Comparison of ENCODE assay signal across 8 mouse cellular contexts in genomic region chr8:94801293-94802095, GRCm38 (mm10). TPM values are rescaled to one million over a fixed set of nuclear protein-coding genes. Genes with fewer than 3 reads are reported as not detected.
DNase-seq lines count a peak whose midpoint lies in the region; ATAC-seq and TF ChIP-seq lines count a peak whose summit lies in the region.

No protein-coding gene starts in this region.

- no peak for TF ChIP-seq CTCF in bone marrow macrophage, adult 2 months (IDR thresholded peaks at IDR 0.05; ENCODE audit: low read depth, low read length)

- DNase-seq in kidney, adult 18-20 months = peak; percentile 71
- DNase-seq in kidney, postnatal 10 days = peak; percentile 80
- DNase-seq in MN1 (ENCODE audit: low spot score) = no peak
- no peak for DNase-seq in spleen, postnatal 10 days (ENCODE audit: low spot score in 2 of 2)

- H3K27me3 ChIP-seq in kidney, embryonic 14.5 days (ENCODE audit: control insufficient read depth, insufficient read depth, low read length) = no peaks in the 10 kb centered on the region

- no peak overlapping the region for H3K27ac ChIP-seq in kidney, embryonic 14.5 days (ENCODE audit: low read depth, low read length)
- no peak overlapping the region for H3K27ac ChIP-seq in bone marrow macrophage, adult 2 months (ENCODE audit: insufficient read depth, low read depth, low read length)

- no peaks in the 10 kb centered on the region for H3K9me3 ChIP-seq in kidney, embryonic 14.5 days (ENCODE audit: control insufficient read depth, low read length)

- ATAC-seq in kidney, embryonic 14.5 days (ENCODE audit: low FRiP score, low TSS enrichment) = no peak
- 0 out of 2 replicates have a peak, but pooled peaks have one; percentile 11 for ATAC-seq in common myeloid progenitor, adult 5-6 weeks (replicated peaks; ENCODE audit: low read depth, poor library complexity, severe bottlenecking)
- peak; percentile 16; the same call in 1 of the 2 replicates for ATAC-seq in megakaryocyte progenitor cell, adult 5-6 weeks (replicated peaks; ENCODE audit: poor library complexity)

- no peak overlapping the region for H3K4me2 ChIP-seq in kidney, embryonic 14.5 days (replicated peaks; ENCODE audit: low read depth, low read length)

- WGBS in kidney, embryonic 14.5 days = 37% methylated on average over 14 of the region's 14 CpGs

- H3K4me3 ChIP-seq in kidney, embryonic 14.5 days (ENCODE audit: low read length) = no peak overlapping the region
- peak overlapping the region; percentile 9; the same call in 1 of the 2 replicates for H3K4me3 ChIP-seq in bone marrow macrophage, adult 2 months (ENCODE audit: insufficient read depth, low read length)

- no peak for TF ChIP-seq POLR2A in bone marrow macrophage, adult 2 months (IDR thresholded peaks at IDR 0.05; ENCODE audit: borderline replicate concordance, low read depth, low read length)

- no peak overlapping the region for H3K9ac ChIP-seq in kidney, embryonic 14.5 days (ENCODE audit: low read depth, low read length)

- H3K36me3 ChIP-seq in kidney, embryonic 14.5 days (ENCODE audit: control insufficient read depth, insufficient read depth, low read length) = no peaks in the 10 kb centered on the region

- no peaks in the 10 kb centered on the region for H3K4me1 ChIP-seq in kidney, embryonic 14.5 days (ENCODE audit: control insufficient read depth, insufficient read depth, low read length)
- H3K4me1 ChIP-seq in bone marrow macrophage, adult 2 months (ENCODE audit: control insufficient read depth, insufficient read depth, low read length) = peaks cover 13% of the 10 kb centered on the region

RNA-seq across cellular contexts. Expression of gene Ccl17, which starts 8.8 kb away (rescaled TPM):
- polyA plus RNA-seq in kidney, embryonic 14.5 days (2014; fragmentation: Nextera tagmentation; extraction: Ambion mirVana) = not detected in 2 replicates
- not detected in 2 replicates for polyA plus RNA-seq in bone marrow macrophage, adult 2 months (2012; ENCODE audit: insufficient read depth, insufficient read length, missing spikeins)
- 1.1 and 4.9 TPM in 2 replicates for total RNA-seq in common myeloid progenitor, adult 5-6 weeks (2017)
- 0.34 and 1.5 TPM in 2 replicates for total RNA-seq in megakaryocyte progenitor cell, adult 5-6 weeks (2015)
- total RNA-seq in megakaryocyte progenitor cell, adult 5-6 weeks (2017) = not detected in 2 replicates

RNA-seq across cellular contexts. Expression of gene Cx3cl1, which starts 29.7 kb away (rescaled TPM):
- polyA plus RNA-seq in kidney, embryonic 14.5 days (2014; fragmentation: Nextera tagmentation; extraction: Ambion mirVana) = 4.2 and 7.4 TPM in 2 replicates
- polyA plus RNA-seq in bone marrow macrophage, adult 2 months (2012; ENCODE audit: insufficient read depth, insufficient read length, missing spikeins) = 0.56 and 0.76 TPM in 2 replicates
- not detected in 2 replicates for total RNA-seq in common myeloid progenitor, adult 5-6 weeks (2017)
- total RNA-seq in megakaryocyte progenitor cell, adult 5-6 weeks (2015) = 0.57 TPM in 1 of 2 replicates, not detected in the other
- not detected in 2 replicates for total RNA-seq in megakaryocyte progenitor cell, adult 5-6 weeks (2017)

RNA-seq across cellular contexts. Expression of gene Coq9, which starts 36.6 kb away (rescaled TPM):
- 59.8 and 71.9 TPM in 2 replicates for polyA plus RNA-seq in kidney, embryonic 14.5 days (2014; fragmentation: Nextera tagmentation; extraction: Ambion mirVana)
- polyA plus RNA-seq in bone marrow macrophage, adult 2 months (2012; ENCODE audit: insufficient read depth, insufficient read length, missing spikeins) = 33.1 and 34.1 TPM in 2 replicates
- total RNA-seq in common myeloid progenitor, adult 5-6 weeks (2017) = 16.8 and 30.8 TPM in 2 replicates
- 30.4 and 36.1 TPM in 2 replicates for total RNA-seq in megakaryocyte progenitor cell, adult 5-6 weeks (2015)
- 54.2 and 57.8 TPM in 2 replicates for total RNA-seq in megakaryocyte progenitor cell, adult 5-6 weeks (2017)

RNA-seq across cellular contexts. Expression of gene Ciapin1, which starts 36.7 kb away (rescaled TPM):
- 101 and 102 TPM in 2 replicates for polyA plus RNA-seq in kidney, embryonic 14.5 days (2014; fragmentation: Nextera tagmentation; extraction: Ambion mirVana)
- polyA plus RNA-seq in bone marrow macrophage, adult 2 months (2012; ENCODE audit: insufficient read depth, insufficient read length, missing spikeins) = 12.9 and 19.7 TPM in 2 replicates
- total RNA-seq in common myeloid progenitor, adult 5-6 weeks (2017) = 32.4 and 34.1 TPM in 2 replicates
- total RNA-seq in megakaryocyte progenitor cell, adult 5-6 weeks (2015) = 29.3 and 34.5 TPM in 2 replicates
- total RNA-seq in megakaryocyte progenitor cell, adult 5-6 weeks (2017) = 49.1 and 58.0 TPM in 2 replicates

RNA-seq across cellular contexts. Expression of gene Polr2c, which starts 55.8 kb away (rescaled TPM):
- 183 and 185 TPM in 2 replicates for polyA plus RNA-seq in kidney, embryonic 14.5 days (2014; fragmentation: Nextera tagmentation; extraction: Ambion mirVana)
- 41.7 and 44.9 TPM in 2 replicates for polyA plus RNA-seq in bone marrow macrophage, adult 2 months (2012; ENCODE audit: insufficient read depth, insufficient read length, missing spikeins)
- total RNA-seq in common myeloid progenitor, adult 5-6 weeks (2017) = 51.3 and 54.3 TPM in 2 replicates
- total RNA-seq in megakaryocyte progenitor cell, adult 5-6 weeks (2015) = 64.3 and 66.4 TPM in 2 replicates
- 55.2 and 65.0 TPM in 2 replicates for total RNA-seq in megakaryocyte progenitor cell, adult 5-6 weeks (2017)

Comparison
In these comparisons a context has a peak if more than half of its experiments do, and no peak if none do; other contexts are left out.
1. DNase-seq: peak in kidney, adult 18-20 months (single experiment) and kidney, postnatal 10 days (single experiment); none in MN1 (single experiment) and spleen, postnatal 10 days (0 of 2).